Mouse (Mus musculus) heart, embryonic 12.5 days (tissue): ENCODE measurements at regions not wholly inside any gene's neighbourhood (a gene's known extent, or its start where the extent isn't known, plus 50 kb on each side); places are given as distances from the start of the nearest gene placed in this dataset.

Experiments used
- ATAC-seq: fragments of 200-750 bp; cut with Nextera tagmentation; 2 replicates; pipeline ENCODE4 v1.8.0; 2017; ENCODE audit warnings: moderate TSS enrichment, moderate library complexity; ENCODE audit not compliant: insufficient number of reproducible peaks, low FRiP score
- H3K27ac ChIP-seq: fragments of 300-500 bp; sonication (generic); 2 replicates; pipeline ENCODE4 v1.5.1; 2016; ENCODE audit warnings: mild to moderate bottlenecking, moderate library complexity; ENCODE audit not compliant: poor library complexity, severe bottlenecking
- H3K27me3 ChIP-seq: fragments of 300-500 bp; sonication (generic); replicated peaks from 2 replicates; pipeline ENCODE4 v1.6.1; 2016; ENCODE audit warnings: mild to moderate bottlenecking, moderate library complexity
- H3K36me3 ChIP-seq: fragments of 300-500 bp; sonication (generic); 2 replicates; pipeline ENCODE4 v1.6.1; 2016; ENCODE audit warnings: mild to moderate bottlenecking, moderate library complexity
- H3K4me1 ChIP-seq: fragments of 300-500 bp; sonication (generic); replicated peaks from 2 replicates; pipeline ENCODE4 v1.6.1; 2016; ENCODE audit warnings: mild to moderate bottlenecking
- H3K4me2 ChIP-seq: fragments of 300-500 bp; sonication (generic); 2 replicates; pipeline ENCODE4 v1.6.1; 2016; ENCODE audit warnings: mild to moderate bottlenecking, moderate library complexity
- H3K4me3 ChIP-seq: fragments of 300-500 bp; sonication (generic); 2 replicates; pipeline ENCODE4 v1.5.1; 2016; ENCODE audit warnings: mild to moderate bottlenecking
- H3K9ac ChIP-seq: fragments of 300-500 bp; sonication (generic); 2 replicates; pipeline ENCODE4 v1.6.1; 2016; ENCODE audit warnings: mild to moderate bottlenecking, moderate library complexity
- H3K9me3 ChIP-seq: fragments of 300-500 bp; sonication (generic); replicated peaks from 2 replicates; pipeline ENCODE4 v1.6.1; 2016; ENCODE audit warnings: mild to moderate bottlenecking, moderate library complexity
- WGBS: fragments of 180-500 bp; shearing (Covaris S2); methylation state at CpG from one replicate; pipeline ENCODE4 v1.1.7; 2016; 5-methylcytosine and 5-hydroxymethylcytosine counted together

DNA sequence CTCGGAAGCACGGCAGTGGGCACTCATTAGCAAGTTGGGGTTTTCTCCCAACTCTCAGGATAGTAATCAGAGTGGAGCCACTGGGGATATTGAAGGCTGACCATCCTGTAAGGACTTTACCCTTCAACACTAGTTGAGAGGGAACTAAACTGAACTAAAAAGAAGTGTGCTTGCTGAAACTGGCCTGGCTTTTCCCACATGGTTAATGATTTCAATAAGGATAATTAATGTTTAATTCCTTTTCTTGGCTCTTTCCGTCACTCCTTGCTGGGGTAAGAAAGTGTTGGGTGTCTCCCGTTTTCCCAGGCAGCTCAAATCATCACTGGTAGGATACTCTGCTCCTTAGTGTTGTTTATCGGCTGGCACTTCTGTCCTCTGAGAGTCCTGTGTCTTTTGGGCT, 290.3 kb upstream of the Rnaseh2b start:
- 81% methylated on average over 5 of the region's 5 CpGs for WGBS
- no peak overlapping the region for H3K4me2 ChIP-seq

DNA sequence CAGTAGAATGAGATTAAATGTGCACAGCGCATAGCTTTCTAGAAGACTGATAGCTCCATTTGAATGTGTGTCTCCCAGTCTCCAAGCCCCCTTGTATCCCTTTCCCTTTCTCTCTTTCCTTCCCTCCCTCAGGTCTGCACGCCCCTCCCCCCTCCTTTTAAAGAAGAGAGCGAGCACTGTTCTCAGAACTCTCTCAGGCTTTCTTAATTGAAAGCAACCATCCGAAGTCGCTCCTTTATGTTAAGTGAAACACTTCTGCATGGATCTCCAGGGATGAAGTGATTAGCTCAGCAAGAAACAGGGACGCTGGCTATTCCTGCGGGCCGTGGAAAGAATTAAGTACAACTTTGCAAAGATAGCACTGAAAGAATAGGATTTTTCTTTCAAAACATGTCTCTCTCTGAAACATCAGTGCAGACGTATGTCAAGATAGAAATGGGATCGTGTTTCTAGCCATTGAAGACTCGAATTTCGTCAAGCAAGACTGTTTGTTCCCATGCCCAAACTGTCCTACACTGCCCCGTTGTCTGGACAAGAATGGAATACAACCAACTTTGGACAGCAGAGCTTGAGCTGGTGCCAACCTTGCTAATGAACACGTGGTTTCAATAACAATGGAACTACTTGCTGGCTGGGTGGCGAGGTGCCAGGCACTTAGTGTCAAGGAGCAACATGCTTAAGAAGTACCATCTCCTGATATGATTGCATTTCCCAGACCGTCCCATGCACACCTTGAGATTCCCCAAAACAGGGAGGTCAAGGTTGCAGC, 289.2 kb upstream of the Rnaseh2b start:
- H3K4me3 ChIP-seq: no peak overlapping the region
- 0 out of 2 replicates have a peak, but pooled peaks cover 2% of the 10 kb centered on the region for H3K9me3 ChIP-seq
- no peak for ATAC-seq
- no peaks in the 10 kb centered on the region for H3K27me3 ChIP-seq
- no peak overlapping the region for H3K4me2 ChIP-seq
- H3K9ac ChIP-seq: no peak overlapping the region
- no peaks in the 10 kb centered on the region for H3K4me1 ChIP-seq
- H3K36me3 ChIP-seq: no peaks in the 10 kb centered on the region
- WGBS: 60% methylated on average over 16 of the region's 16 CpGs
- H3K27ac ChIP-seq: no peak overlapping the region

More for the DNA sequence above, 290.3 kb upstream of the Rnaseh2b start:
- Histone ChIP-seq H3K4me1 (no peaks in the 10 kb centered on the region), H3K27ac (no peak overlapping the region), H3K9ac (no peak overlapping the region), H3K9me3 (no peaks in the 10 kb centered on the region), H3K4me3 (no peak overlapping the region), H3K27me3 (no peaks in the 10 kb centered on the region), H3K36me3 (no peaks in the 10 kb centered on the region)
- no peak for ATAC-seq

DNA sequence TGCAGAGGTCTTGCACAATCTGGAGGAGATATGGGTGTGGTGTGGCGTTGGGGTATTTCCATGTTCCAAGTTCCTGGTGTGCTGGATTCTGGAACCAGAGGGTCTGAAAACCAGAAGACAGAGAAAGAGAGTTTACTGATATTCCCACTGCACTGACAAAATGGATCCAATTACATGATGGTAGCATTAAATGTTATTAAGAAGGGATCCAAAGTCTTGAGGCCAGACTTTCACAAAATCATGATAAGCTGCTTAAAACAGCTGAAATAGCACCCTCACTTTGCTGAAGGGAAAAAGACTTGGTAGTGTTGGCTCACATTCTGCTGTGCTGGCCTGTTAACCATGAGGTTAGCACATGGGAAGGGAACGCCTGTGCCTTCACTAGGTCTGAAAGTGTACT, 288.6 kb upstream of the Rnaseh2b start:
- 86% methylated on average over 2 of the region's 2 CpGs for WGBS
- Histone ChIP-seq H3K4me1 (no peaks in the 10 kb centered on the region), H3K36me3 (no peaks in the 10 kb centered on the region), H3K4me3 (no peak overlapping the region), H3K4me2 (no peak overlapping the region), H3K9ac (no peak overlapping the region), H3K9me3 (0 out of 2 replicates have a peak, but pooled peaks cover 2% of the 10 kb centered on the region), H3K27ac (no peak overlapping the region), H3K27me3 (no peaks in the 10 kb centered on the region)
- no peak for ATAC-seq

- Histone ChIP-seq H3K9me3 (0 out of 2 replicates have a peak, but pooled peaks cover 2% of the 10 kb centered on the region), H3K4me2 (no peak overlapping the region), H3K27me3 (no peaks in the 10 kb centered on the region), H3K4me3 (no peak overlapping the region), H3K27ac (no peak overlapping the region), H3K9ac (no peak overlapping the region), H3K4me1 (no peaks in the 10 kb centered on the region), H3K36me3 (no peaks in the 10 kb centered on the region)
- no peak for ATAC-seq
- WGBS: 80% methylated on average over 5 of the region's 5 CpGs
Observed at GRCm38 (mm10) chr14:62008707-62009106, 283.7 kb upstream of the Rnaseh2b start.

GRCm38 (mm10) chr14:62018804-62019203, 273.6 kb upstream of the Rnaseh2b start:
- 80% methylated on average over 4 of the region's 4 CpGs for WGBS
- Histone ChIP-seq H3K27ac (no peak overlapping the region), H3K4me2 (no peak overlapping the region), H3K9ac (no peak overlapping the region), H3K9me3 (no peaks in the 10 kb centered on the region), H3K27me3 (no peaks in the 10 kb centered on the region), H3K4me3 (no peak overlapping the region), H3K4me1 (no peaks in the 10 kb centered on the region), H3K36me3 (no peaks in the 10 kb centered on the region)
- no peak for ATAC-seq

- H3K36me3 ChIP-seq: no peaks in the 10 kb centered on the region
- WGBS: 79% methylated on average over 3 of the region's 3 CpGs
- no peak overlapping the region for H3K27ac ChIP-seq
- no peaks in the 10 kb centered on the region for H3K4me1 ChIP-seq
- no peak overlapping the region for H3K9ac ChIP-seq
- H3K9me3 ChIP-seq: peaks cover 4% of the 10 kb centered on the region; the same call in 1 of the 2 replicates
- H3K4me2 ChIP-seq: no peak overlapping the region
- H3K27me3 ChIP-seq: no peaks in the 10 kb centered on the region
- no peak for ATAC-seq
- no peak overlapping the region for H3K4me3 ChIP-seq
Observed at GRCm38 (mm10) chr14:62020996-62021395, 271.4 kb upstream of the Rnaseh2b start.

GRCm38 (mm10) chr14:62022193-62022592, 270.2 kb upstream of the Rnaseh2b start:
- Histone ChIP-seq H3K27me3 (no peaks in the 10 kb centered on the region), H3K4me1 (no peaks in the 10 kb centered on the region), H3K4me2 (no peak overlapping the region), H3K36me3 (no peaks in the 10 kb centered on the region), H3K4me3 (no peak overlapping the region), H3K9ac (no peak overlapping the region), H3K9me3 (peaks cover 5% of the 10 kb centered on the region; the same call in 1 of the 2 replicates), H3K27ac (no peak overlapping the region)
- WGBS: 80% methylated on average over 3 of the region's 3 CpGs
- ATAC-seq: no peak

DNA sequence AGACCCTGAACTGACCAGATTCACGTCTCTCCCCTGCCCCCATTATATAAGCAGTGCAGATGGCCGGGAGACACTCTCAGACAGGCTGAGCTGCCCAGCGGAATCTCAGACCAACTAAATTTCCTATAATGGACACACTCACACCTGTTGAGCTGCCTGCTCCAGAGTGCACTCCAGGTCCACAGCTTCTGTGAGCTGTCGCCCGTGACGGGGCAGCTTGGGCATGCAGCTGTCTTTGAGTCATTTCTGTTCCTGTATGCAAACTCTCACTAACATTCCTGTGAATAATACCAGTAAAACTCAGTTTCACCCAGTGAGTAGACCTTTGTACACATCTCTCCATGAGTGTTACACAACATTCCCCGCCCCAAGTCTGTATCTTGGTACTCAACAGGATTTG, 269.4 kb upstream of the Rnaseh2b start:
- Histone ChIP-seq H3K27me3 (no peaks in the 10 kb centered on the region), H3K4me1 (no peaks in the 10 kb centered on the region), H3K4me3 (no peak overlapping the region), H3K9ac (no peak overlapping the region), H3K4me2 (no peak overlapping the region), H3K36me3 (no peaks in the 10 kb centered on the region), H3K9me3 (peaks cover 5% of the 10 kb centered on the region; the same call in 1 of the 2 replicates), H3K27ac (no peak overlapping the region)
- ATAC-seq: no peak
- 74% methylated on average over 7 of the region's 7 CpGs for WGBS

DNA sequence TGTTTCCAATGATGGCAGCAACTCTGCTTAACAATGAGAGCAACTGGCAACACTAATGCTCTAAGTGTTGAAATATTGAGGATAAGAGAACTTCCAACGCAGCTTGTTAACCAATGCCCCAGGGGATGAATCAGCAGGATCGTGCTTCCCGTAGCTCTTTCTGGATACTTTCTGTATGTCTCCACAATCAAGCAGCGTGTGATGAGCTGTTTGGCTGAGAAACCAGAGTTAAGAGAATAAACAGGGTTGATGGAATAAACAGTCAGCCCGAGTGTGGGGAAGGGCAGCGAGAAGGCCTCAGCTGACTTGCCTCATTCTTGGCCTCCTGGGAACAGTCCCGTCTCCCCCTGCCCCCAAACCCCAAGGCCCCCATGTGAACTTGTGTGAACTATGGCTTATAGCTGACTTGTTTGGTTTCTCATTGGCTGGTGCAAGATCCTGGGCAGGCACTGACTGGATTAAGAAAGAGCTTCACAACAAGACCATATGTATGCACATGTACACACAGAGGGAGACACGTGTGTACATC, 264.6 kb upstream of the Rnaseh2b start:
- ATAC-seq: no peak
- Histone ChIP-seq H3K9ac (no peak overlapping the region), H3K4me2 (no peak overlapping the region), H3K27ac (no peak overlapping the region), H3K27me3 (no peaks in the 10 kb centered on the region), H3K9me3 (peaks cover 5% of the 10 kb centered on the region; the same call in 1 of the 2 replicates), H3K4me1 (no peaks in the 10 kb centered on the region), H3K36me3 (no peaks in the 10 kb centered on the region), H3K4me3 (no peak overlapping the region)
- 65% methylated on average over 8 of the region's 8 CpGs for WGBS

GRCm38 (mm10) chr14:62030059-62030458, 262.3 kb upstream of the Rnaseh2b start:
- Histone ChIP-seq H3K27me3 (0 out of 2 replicates have a peak, but pooled peaks cover 4% of the 10 kb centered on the region), H3K27ac (no peak overlapping the region), H3K4me3 (no peak overlapping the region), H3K9ac (no peak overlapping the region), H3K4me1 (no peaks in the 10 kb centered on the region), H3K9me3 (peaks cover 5% of the 10 kb centered on the region; the same call in 1 of the 2 replicates), H3K36me3 (no peaks in the 10 kb centered on the region), H3K4me2 (no peak overlapping the region)
- no peak for ATAC-seq
- 77% methylated on average over 7 of the region's 7 CpGs for WGBS

DNA sequence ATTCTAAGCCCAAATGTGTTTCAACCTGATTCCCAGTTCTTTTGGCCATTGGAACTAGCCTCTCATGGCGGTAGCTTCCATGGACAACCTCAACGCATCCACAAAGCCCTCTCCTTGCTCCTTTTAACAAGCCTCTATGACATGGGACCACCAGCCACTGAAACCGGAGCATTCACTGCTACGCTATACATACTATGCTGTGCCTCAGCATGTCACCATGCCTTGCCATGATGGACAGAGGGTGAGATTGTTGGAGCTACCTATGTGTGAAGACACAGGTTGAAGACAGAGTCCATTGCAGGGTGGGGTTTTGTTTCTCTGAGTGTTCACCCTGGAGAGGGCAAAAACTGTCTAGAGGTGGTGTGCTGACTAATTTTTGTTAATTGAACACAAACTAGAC, 258.7 kb upstream of the Rnaseh2b start:
- H3K27me3 ChIP-seq: peaks cover 4% of the 10 kb centered on the region; the same call in 1 of the 2 replicates
- H3K4me2 ChIP-seq: no peak overlapping the region
- no peak for ATAC-seq
- no peaks in the 10 kb centered on the region for H3K36me3 ChIP-seq
- WGBS: 89% methylated on average over 4 of the region's 4 CpGs
- H3K4me1 ChIP-seq: no peaks in the 10 kb centered on the region
- H3K9me3 ChIP-seq: no peaks in the 10 kb centered on the region
- no peak overlapping the region for H3K27ac ChIP-seq
- no peak overlapping the region for H3K9ac ChIP-seq
- H3K4me3 ChIP-seq: no peak overlapping the region
